Mouse (Mus musculus): ENCODE measurements around the gene Sfi1.
"Not testable (repeated sequence)": the region's sequence is repeated elsewhere in the genome, so short reads cannot be mapped to it uniquely, and the experiment has no call there.

The Sfi1 gene

DNA sequence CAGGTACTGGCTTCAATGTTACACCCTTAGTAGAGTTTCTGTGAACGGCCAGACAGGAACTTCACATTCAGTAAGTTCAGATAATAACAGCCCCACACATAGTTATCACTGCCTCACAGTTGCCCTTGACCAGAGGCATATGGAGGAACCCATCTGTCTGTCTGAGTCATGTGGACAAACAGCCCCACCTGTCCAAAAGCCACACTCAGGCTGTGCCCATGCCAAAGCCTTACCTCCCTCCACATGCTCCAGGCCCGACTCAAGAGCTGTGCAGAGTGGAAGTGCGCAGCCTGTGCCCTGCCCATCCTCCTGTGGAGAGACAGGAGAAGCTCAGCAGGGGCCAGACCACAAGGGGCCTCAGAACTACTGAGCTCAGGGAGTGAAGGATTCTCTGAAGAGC, 49.3 kb downstream of the Sfi1 start:
- not testable (repeated sequence) for DNase-seq

- peak; percentile 75 to 83 for DNase-seq
Observed at GRCm38 (mm10) chr11:3142413-3142812, 50.9 kb downstream of the Sfi1 start.

DNA sequence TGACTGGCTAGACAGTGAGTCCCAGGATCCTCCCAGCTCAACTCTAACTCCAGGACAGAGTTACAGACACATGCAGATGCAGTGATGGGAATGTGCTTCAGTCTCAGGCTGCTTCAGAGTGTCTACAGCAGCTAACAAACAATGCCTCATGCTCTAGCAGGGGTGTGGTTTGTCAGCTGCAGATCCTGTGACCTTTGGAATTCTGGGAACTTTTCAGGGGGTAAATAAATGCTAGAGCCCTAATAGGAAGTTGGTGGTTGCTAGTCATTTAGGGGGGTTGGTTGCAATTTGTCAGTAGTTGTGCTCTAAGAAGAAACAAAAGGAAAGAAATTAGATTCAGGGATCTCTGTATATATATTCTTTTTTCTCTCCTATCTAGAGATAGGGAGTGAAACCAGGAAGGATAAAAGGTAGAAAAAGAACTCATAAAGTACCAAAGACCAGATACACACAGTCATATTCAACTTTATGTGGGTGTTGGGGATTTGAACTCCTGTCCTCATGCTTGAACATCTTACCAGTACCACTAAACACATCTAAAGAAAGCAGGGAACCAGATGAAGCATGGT, 52.2 kb downstream of the Sfi1 start:
- DNase-seq: not testable (repeated sequence)

DNA sequence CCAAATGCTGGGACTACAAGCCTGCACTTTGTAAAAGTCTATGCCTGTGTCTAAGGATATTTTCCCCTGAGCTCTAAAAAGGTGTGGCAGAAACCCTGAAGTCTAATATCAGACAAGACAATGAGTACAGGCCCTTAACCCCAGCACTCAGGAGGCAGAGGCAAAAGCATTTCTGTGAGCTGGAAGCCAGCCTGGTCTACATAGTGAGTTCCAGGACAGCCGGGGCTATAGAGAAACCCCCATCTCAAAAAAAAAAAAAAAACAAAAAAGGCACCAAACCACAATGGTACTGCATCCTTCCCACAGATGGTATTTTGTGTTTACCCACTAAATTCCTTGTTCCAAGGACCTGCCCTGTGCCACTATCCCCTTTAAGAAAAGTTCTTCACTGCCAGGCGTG, 54.9 kb downstream of the Sfi1 start:
- DNase-seq: peak in 1 of 2 experiments; percentile 60

DNA sequence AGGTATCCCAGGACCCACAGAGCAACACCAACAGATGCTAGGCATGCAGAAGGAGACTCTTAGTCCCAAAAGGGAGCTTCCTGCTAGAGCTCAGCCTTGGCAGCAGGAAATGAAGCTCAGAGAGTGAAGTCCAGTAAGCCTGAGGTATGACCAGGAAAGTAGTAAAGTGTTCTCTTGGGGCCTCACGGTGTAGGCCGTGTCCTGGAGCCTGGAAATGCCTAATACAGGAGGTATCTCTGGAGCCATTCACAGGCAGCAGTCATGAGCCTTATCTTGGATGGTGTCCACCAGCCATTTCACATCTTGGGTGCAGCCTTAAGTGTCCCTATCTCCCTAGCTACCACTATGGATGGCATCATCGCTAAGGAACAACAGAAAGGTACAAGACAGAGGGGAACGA, 56.0 kb downstream of the Sfi1 start:
- DNase-seq: peak in 1 of 2 experiments; percentile 53

GRCm38 (mm10) chr11:3135956-3136355, 57.3 kb downstream of the Sfi1 start:
- not testable (repeated sequence) for DNase-seq

DNA sequence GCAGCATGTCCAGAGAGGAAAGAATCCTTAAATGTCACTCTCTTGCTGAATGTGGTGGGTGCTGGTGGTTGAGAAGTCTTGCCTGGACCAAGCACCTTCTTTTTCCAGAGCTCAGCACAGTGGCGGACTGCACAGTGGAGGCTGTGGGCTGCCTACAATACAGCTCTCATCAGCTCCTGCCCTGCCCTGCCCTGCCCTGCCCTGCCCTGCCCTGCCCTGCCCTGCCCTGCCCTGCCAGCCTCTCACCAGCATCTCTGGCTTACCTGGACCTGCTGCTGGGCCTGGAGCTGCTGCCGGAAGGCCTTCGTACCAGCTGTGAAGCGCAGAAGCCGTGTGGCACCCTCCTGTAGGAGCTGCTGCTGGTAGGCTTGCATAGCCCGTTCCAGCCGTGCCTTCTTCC, 57.9 kb downstream of the Sfi1 start:
- not testable (repeated sequence) for DNase-seq

- DNase-seq: not testable (repeated sequence)
Observed at GRCm38 (mm10) chr11:3133360-3133759, 59.9 kb downstream of the Sfi1 start.

DNA sequence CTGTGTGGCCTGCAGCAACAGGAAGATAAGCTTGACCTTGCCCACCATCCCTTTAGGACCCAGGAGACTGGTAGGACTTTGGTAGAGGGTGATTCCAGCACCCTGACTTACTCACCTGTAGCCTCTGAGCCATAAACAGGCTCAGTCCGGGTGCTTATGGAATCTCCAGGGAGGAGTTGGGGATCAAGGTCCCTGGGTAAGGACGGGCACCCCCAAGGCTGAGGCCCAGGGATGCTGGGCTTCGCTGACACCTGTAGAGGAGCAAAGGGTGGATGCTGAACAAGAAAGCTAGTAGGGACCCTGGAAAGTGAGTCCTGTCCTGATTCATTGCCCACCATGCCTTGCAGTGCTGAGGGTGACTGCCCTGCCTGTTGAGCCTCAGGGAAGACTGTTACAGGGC, 60.3 kb downstream of the Sfi1 start:
- not testable (repeated sequence) for DNase-seq

DNA sequence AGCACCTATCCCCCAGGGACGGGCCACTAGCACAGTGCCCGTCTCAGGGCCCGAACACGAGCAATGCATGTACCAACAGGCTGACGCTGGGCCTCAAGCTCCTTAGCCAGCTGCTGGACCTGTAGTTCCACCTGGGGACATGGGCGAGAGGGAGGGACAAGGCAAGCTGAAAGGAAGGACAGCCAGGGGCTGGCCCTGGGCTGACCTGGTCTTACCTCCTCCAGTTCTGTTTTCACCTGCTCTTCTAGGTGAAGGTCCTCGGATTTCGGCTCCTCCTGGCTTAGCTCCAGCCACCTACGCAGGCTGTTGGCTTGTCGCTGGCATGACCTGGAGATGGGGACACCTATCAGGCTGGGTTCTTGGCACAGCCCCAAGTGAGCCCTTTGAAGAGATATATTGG, 61.3 kb downstream of the Sfi1 start:
- peak; percentile 65 to 67 for DNase-seq

DNA sequence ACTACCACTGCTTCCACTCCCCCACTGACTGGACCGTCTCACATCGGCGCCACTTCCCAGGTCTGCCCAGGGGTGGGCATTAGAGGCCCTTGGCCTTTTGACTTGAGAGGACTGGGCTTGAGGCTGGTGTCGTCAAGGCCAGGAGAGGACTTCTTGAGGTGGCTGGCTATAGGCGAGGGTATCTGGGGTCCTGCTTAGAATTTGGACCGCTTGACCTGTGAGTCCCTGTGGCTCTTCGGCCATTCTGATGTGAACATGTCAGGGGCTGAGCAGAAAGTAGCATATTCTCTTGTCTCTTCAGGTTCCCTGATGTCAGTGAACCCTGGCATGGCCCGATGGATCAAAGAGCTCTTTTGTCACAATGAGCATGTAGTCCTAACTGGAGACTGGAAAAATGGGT, 63.4 kb downstream of the Sfi1 start:
- peak; percentile 77 to 81 for DNase-seq

- not testable (repeated sequence) for DNase-seq
Observed at GRCm38 (mm10) chr11:3129276-3129675, 64.0 kb downstream of the Sfi1 start.

DNA sequence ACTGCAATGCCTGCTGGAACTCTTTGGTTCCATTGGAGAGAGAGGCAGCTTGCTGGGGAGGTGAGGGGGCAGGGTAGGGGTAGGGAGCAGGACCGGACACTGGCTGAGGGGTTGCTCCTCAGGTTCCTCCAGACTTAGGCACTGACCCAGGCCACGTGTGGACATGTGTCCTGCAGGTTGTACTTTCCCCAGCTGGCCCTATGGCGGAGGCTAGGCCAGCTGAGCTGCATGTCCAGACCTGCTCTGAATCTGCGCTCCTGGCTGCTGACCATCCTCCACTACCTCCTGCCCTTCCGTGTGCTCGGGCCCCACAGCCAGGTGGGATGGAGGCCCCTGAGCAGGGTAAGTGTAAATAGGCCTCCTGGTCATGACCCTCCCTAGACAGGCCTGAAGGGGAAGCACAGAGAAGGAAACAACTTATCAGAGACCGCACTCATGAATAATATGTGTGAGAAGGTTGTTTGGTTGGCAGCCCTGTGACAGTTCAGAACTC, 65.9 kb downstream of the Sfi1 start:
- DNase-seq: peak; percentile 65

- peak; percentile 95 to 97 for DNase-seq
Observed at GRCm38 (mm10) chr11:3126478-3127302, 66.6 kb downstream of the Sfi1 start.

- not testable (repeated sequence) for DNase-seq
Observed at GRCm38 (mm10) chr11:3125922-3126321, 67.3 kb downstream of the Sfi1 start.

- DNase-seq: peak in 1 of 2 experiments; percentile 41
Observed at GRCm38 (mm10) chr11:3124932-3125810, 68.1 kb downstream of the Sfi1 start.

GRCm38 (mm10) chr11:3114403-3114802, 78.9 kb downstream of the Sfi1 start:
- DNase-seq: no peak

DNA sequence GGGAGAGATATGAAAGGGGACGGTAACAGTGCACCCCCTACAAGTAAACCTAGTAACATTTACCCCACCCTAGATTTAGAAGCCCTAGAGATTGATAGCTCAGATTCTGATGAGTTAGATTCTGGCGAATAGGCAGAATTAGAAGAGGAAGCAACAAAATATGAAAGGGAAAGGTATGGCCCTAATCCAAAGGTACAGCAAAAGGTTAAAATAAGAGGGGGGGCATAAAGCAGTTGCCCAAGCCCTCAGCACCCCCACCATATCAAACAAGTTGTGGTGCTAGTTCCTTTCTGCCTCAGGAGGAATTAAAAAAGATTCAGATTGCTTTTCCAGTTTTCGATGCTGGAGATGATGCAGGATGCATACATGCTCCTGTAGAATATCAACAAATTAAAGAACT, 87.1 kb downstream of the Sfi1 start:
- no peak for DNase-seq

DNA sequence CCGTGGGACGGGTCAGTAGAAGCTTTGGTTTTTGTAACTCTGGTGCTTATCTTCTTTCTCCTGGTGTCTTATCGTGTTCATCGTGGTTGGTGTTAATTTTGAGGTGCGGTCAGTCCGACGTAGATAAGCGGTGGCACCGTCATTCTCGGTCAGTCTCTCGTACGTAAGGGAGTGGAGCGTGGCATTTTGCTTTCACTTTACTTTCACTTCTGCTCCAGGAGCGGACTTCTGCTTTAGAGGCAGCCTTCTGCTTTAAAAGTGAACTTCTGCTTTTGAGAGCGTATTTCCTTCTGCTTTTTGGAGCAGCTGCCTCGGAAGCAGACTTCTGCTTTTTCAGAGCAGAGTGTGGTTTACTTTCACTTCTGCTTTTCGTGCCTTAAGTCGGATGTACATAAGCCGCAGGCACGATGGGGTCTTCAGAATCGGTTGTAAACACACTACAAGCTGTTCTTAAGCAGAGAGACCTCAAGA, 88.0 kb downstream of the Sfi1 start:
- peak; percentile 58 to 66 for DNase-seq

DNA sequence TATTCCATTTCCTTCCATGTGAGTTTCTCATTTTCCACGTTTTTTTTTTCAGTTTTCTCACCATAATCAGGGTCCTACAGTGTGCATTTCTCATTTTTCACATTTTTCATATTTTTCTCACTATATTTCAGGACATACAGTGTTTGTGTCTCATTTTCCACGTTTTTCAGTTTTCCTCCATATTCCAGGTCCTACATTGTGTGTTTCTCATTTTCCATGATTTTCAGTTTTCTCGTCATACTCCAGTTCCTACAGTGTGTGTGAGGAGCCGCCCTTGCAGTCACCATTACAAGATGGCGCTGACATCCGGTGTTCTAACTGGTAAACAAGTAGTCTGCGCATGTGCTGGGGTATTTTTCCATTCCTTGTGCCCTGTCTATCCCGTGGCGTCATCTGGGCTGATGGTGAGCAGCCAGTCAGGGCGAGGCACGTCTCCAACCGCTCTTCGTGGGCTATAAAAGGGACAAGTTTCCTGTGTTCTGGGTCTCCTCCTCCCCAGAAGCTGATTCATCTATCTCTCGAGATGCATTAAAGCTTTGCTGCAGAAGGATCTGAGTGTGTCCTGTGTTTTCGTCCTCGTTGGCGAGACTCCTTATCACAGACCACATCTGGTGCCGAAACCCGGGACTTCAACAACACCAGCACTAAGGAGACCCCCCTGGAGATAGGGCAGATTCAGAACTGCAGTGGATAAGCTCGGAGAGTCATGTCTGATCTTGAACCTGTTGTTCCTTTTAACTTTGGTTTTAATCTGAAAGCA, 88.6 kb downstream of the Sfi1 start:
- peak; percentile 41 to 66 for DNase-seq

DNA sequence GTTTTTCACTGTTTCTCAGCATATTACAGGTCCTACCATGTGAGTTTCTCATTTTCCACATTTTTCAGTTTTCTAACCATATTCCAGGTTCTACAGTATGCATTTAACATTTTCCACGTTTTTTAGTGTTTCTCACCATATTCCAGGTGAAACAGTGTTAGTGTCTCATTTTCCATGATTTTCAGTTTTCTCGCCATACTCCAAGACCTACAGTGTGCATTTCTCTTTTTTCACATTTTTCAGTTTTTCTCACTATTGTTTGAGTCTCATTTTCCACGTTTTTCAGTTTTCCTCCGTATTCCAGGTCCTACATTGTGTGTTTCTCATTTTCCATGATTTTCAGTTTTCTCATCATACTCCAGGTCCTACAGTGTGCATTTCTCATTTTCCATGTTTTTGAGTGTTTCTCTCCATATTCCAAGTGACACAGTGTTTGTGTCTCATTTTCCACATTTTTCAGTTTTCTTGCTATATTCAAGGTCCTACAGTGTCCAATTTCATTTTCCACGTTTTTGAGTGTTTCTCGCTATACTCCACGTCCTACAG, 89.6 kb downstream of the Sfi1 start:
- no peak for DNase-seq

- not testable (repeated sequence) for DNase-seq
Observed at GRCm38 (mm10) chr11:3102626-3103025, 90.6 kb downstream of the Sfi1 start.

All from spleen, adult 18-20 months (tissue).